Mouse (Mus musculus): Measurements from ENCODE around the gene Adamts8.

Adamts8 gene

DNA sequence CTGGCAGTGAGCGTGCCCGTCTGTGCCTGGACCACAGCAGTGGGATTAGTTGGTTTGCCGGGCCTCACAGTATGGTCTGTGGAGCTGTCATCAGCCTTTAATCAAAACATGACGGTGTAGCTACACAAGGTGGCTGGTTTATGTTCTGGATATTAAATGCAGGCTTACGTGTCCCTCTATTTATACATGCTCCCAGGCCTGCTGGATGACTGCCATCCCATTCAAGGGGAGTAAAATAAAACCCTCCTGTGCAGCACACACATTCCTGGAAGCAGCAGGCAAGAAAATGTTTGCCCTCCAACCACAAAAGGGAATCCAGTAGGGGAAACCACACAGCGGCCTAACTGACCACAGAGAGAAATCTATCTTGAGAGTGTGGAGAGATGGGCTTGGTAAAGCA lies 43.4 kb downstream of the Adamts8 start:
- DNase-seq (ENCODE audit: low spot score), result no peak

DNA sequence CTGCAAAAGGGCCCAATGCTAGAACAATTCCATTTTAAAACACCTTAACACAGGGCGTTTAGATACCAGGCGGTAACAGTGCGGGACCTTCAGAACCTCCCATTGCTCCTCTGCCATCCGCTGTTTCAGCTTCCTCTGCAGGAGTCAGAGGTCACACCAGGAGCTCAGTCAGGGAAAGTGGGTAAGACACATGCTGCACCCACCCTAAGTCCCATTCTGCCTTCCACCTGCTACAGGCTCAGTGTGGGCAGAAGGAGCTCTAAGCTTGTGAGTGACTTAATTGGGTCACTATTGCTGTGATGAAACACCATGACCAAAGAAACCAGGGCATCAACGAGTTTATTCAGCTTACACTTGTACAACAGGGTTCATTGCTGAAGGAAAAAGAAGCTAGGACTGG lies 50.7 kb downstream of the Adamts8 start:
- DNase-seq (ENCODE audit: low spot score), result no peak

DNA sequence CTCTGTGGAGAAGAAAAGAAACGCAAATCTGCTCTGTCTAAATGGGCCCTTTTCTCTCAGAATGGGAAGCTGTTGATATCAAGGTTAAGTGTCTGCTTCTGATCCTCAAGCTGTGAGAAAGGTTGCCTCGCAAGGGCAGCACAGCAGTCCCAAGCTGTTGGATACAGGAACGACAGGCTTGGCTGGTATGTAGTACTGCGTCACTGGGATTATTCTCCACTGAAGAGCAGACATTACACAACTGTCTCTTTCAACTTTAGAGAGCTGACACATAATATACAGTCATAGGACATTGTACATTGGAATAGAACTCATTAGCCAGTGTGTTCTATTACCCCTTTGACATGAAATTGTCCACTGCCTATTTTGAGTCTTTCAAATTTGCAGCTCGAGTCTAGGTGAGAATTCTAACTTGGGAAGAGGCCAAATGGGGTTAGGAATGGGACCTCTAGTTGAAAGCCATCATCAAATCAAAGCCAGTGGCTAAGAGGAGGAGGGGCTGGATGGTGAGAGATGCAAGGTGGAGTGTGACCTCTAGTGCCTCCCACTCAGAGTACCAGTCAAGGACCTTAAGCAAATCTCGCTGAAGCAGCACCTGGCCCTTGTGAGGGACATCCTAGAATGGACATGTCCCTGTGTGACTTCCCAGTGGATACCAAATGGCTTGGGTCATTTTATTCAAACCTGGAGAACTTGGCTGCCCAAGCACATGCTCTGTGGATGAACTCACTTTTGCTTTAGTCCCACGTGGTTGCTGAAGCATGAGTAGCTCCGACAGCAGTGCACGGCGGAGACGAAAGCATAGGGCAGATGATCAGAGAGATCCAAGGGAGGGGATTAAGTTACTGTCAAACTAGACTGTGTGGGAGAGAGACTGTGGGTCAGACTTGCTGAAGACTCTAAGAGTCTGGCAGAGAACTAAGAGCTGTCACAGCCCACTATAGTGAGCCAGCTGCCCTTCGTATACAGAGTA lies 54.5 kb downstream of the Adamts8 start:
- DNase-seq (ENCODE audit: low spot score), result no peak

DNA sequence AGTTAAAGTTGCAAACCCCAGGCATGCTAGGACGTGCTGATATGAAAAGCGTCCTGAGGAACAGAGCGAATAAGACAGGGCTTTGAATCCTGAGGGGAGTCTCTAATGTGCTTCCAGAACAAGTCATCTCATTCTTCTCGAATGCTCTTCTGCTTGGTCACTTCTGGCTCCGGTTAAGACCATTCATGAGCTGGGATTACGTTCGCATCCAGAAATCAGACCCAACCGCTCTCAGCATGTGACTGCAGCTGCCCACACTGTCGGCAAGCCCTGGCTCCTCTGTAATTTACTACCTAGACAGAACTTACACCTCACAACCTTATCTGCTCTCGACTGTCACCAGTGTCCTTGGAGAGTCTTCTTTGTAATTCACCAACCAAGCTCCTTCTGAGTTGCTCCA lies 58.3 kb downstream of the Adamts8 start:
- no peak for DNase-seq (ENCODE audit: low spot score)

DNA sequence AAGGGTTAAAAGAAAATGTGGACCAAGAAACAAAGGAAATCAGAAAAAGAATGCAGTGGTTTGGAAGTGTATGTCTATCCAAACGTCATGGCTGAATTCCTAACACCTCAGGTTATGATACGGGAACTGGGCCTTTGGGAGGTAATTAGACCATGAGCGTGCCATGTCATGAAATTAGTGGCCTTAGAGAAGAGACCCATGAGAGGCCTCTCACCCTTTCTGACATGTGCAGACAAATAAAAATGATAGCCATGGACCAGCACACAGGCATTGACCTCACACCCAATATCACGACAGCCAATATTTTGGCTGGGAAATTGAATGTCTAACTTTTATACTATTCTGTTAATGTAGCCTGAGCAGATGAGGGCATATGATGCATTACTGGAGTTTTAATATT lies 60.2 kb downstream of the Adamts8 start:
- DNase-seq (ENCODE audit: low spot score), result no peak

DNA sequence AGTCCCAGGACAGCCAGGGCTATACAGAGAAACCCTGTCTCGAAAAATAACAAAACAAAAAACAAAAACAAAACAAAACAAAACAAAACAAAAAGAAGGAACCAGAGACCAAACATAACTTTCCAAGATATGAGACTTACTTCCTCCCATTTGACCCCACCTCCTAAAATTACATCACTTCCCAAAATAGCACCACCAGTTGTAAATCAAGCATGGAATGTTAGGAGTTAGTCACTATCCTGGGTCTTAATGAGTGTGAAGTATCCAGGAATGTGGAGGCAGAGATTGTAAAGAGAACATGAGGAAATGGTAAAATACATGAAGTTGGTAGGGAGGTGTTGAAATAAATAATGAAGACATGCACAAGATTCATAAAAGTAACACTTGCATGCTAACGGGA lies 67.0 kb downstream of the Adamts8 start:
- DNase-seq (ENCODE audit: low spot score), result no peak

DNA sequence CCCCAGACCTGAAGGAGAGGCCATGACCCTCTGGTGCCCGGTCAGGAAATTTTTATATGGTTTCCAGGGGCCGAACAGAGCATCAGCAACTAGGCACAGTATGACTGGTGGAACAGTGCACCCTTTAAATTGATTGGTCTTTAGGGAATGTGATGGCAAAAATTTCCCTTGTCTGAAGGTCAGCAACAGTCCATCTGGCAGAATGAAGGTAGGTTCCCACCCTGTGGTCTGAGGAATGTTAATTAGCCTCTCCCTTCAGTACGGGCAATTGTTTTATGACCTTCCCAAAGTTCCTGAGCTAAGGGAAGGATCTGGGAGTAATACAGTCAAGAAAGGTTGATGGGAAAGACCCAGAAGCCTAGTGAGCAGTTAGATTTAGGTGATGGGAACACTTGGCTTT lies 67.7 kb downstream of the Adamts8 start:
- DNase-seq (ENCODE audit: low spot score), result no peak

DNA sequence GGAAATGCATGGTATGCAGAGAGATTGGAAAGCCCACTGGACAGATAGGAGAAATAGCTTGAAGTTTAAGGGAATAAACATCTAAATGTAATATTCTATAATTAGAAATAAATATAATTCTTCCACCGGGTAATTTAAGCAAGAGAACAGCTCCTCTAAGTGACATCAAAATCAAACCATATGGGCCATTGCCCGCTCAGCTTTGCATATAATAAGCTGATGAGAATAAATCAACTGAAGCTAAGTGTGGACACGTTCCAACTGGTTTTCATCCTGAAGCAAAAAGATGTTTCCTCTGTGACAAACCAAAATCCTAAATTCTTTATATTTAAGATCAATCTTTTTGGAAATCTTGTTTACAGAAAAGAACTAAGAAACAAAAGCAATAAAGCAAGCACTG lies 68.4 kb downstream of the Adamts8 start:
- no peak for DNase-seq (ENCODE audit: low spot score)

DNA sequence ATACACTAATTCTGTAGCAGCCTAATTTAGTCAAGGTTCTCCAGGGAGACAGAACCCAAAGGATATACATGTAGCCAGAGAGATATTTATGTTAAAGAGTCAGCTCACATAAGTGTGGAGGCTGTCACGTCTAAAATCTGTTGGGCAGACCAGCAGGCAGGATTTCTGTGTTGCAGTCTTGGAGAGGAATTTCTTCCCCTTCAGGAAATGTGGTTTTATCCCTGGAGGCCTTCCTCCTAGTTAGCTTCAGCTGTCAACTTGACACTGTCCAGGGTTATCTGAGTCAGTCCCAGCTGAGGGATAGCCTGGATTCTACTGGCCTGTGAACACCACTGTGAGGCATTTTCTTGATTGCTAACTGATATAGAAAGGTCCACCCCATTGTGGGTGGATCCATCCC lies 69.2 kb downstream of the Adamts8 start:
- no peak for DNase-seq (ENCODE audit: low spot score)

DNA sequence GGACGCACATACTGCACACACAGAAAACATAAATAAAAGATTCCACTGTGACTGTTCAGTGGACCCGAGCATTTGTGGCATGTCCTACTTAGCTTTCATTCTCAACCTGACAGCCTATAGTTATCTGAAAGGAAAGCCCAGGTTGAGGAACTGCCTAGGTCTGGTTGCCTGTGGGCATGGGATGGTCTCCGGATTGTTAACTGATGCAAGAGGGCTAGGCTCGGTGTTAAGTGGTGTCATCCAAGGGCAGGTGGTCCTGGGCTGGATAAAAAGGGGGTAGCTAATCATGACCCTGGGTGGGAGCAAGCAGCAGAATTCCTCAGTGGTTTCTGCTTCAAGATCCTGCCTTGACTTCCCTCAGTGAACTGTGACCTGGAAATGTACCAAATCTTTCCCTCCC lies 70.3 kb downstream of the Adamts8 start:
- no peak for DNase-seq (ENCODE audit: low spot score)

DNA sequence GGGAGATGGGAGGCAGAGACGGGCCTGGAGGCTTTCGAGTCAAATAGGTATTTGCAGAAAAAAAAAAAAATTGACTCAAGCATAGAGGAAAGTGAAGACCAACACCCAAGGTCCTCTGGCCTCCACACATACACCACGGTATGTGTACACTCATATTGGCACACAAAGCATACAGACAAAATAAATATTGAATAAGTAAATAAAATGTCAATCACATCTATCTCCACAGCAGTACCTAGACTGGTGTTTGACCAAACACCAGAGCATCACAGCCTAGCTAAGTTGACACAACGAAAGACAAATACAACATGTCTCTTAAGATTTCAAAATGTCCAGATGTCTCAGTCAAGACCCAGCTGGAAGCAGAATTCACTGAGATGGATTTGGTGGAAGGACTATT lies 71.1 kb downstream of the Adamts8 start:
- no peak for DNase-seq (ENCODE audit: low spot score)

All from testis, postnatal 10 days (tissue).